Mouse (Mus musculus): ENCODE measurements around the gene Ext2. TPM values are rescaled to one million over a fixed set of nuclear protein-coding genes. Genes with fewer than 3 reads are reported as not detected.

The Ext2 gene
- polyA plus RNA-seq, 1 experiment: 73.2 TPM

DNA sequence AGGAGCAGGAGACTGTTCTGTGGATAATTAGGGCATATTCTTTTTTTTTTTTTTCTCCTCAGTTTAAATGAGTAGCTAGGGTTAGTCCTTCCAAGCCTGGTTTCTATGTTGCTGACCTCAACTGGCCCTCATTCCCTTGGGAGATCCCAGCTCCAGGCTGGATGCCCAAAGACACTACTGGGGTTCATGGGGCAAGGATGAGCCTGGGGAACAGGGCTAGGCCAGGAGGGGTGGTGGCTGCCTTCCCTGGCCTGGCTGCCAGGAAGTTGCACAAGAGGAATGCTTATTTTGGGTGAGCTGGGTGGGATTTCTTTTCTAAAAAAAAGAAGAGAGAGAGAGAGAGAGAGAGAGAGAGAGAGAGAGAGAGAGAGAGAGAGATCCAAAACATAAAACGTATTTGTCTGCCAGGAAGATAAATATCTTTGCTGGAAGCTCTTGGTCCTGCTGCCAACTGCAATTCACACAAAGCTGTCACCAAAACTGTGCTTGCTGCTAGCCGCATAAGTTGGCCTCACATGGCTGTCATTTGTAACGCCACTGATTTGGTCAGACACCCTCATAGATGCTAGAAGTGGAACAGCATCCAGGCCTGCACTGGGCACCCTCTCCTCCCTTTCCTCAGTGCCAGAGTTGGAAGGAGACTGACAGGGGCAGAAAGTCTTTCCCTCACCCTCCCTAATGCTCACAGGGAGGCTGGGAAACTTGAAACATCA is 156.1 kb downstream of the Ext2 start:
- no peaks in the 10 kb centered on the region for H3K79me2 ChIP-seq (ENCODE audit: control insufficient read depth, insufficient read depth)
- peaks cover 34% of the 10 kb centered on the region for H3K27me3 ChIP-seq (ENCODE audit: control insufficient read depth, insufficient read depth, insufficient read length)
- H3K4me3 ChIP-seq (ENCODE audit: insufficient read depth, poor library complexity, severe bottlenecking): no peak overlapping the region
- no peak overlapping the region for H3ac ChIP-seq (ENCODE audit: control insufficient read depth, insufficient read length, low read depth)
- H3K79me3 ChIP-seq (ENCODE audit: low read depth): no peaks in the 10 kb centered on the region
- H3K36me3 ChIP-seq (ENCODE audit: control insufficient read depth, insufficient read depth): no peaks in the 10 kb centered on the region
- TF ChIP-seq CEBPB (IDR thresholded peaks at IDR 0.05; ENCODE audit: low read depth) (no peak), FOSL1 (IDR thresholded peaks at IDR 0.05; ENCODE audit: insufficient read depth, low read length, poor library complexity, severe bottlenecking) (no peak), CTCF (IDR thresholded peaks at IDR 0.05; ENCODE audit: control insufficient read depth, insufficient read depth, insufficient read length) (no peak), USF1 (IDR thresholded peaks at IDR 0.05; ENCODE audit: low read depth) (no peak), MYOG (IDR thresholded peaks at IDR 0.05; ENCODE audit: control insufficient read depth, extremely low read depth, insufficient read length) (no peak), MYOD1 (IDR thresholded peaks at IDR 0.05; ENCODE audit: control insufficient read depth, insufficient read length, low read depth) (no peak), MAX (IDR thresholded peaks at IDR 0.05) (no peak)

DNA sequence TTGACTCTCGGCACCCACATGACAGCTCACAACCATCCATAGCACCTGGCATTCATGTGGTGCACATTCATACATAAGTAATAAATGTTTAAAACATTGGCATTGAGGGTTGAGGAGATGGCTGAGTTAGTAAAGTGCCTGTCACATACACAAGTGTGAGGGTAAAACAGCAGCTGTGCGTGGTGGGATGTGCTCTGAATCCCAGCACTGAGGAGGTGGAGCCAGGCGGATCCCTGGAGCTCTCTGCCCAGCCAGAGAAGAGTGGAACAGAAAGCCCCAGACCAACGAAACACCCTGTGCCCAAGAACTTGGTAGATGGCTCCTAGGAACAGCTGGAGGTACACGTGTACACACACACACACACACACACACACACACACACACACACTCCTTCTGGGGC is 156.9 kb downstream of the Ext2 start:
- Histone ChIP-seq H3K27me3 (ENCODE audit: control insufficient read depth, insufficient read depth, insufficient read length) (peaks cover 28% of the 10 kb centered on the region), H3K36me3 (ENCODE audit: control insufficient read depth, insufficient read depth) (no peaks in the 10 kb centered on the region), H3K79me3 (ENCODE audit: low read depth) (no peaks in the 10 kb centered on the region), H3K79me2 (ENCODE audit: control insufficient read depth, insufficient read depth) (no peaks in the 10 kb centered on the region), H3K4me3 (ENCODE audit: insufficient read depth, poor library complexity, severe bottlenecking) (no peak overlapping the region), H3ac (ENCODE audit: control insufficient read depth, insufficient read length, low read depth) (no peak overlapping the region)
- no peak for TF ChIP-seq CTCF (IDR thresholded peaks at IDR 0.05; ENCODE audit: control insufficient read depth, insufficient read depth, insufficient read length)
- no peak for TF ChIP-seq MAX (IDR thresholded peaks at IDR 0.05)
- no peak for TF ChIP-seq MYOD1 (IDR thresholded peaks at IDR 0.05; ENCODE audit: control insufficient read depth, insufficient read length, low read depth)
- no peak for TF ChIP-seq USF1 (IDR thresholded peaks at IDR 0.05; ENCODE audit: low read depth)
- no peak for TF ChIP-seq FOSL1 (IDR thresholded peaks at IDR 0.05; ENCODE audit: insufficient read depth, low read length, poor library complexity, severe bottlenecking)
- no peak for TF ChIP-seq MYOG (IDR thresholded peaks at IDR 0.05; ENCODE audit: control insufficient read depth, extremely low read depth, insufficient read length)
- no peak for TF ChIP-seq CEBPB (IDR thresholded peaks at IDR 0.05; ENCODE audit: low read depth)

DNA sequence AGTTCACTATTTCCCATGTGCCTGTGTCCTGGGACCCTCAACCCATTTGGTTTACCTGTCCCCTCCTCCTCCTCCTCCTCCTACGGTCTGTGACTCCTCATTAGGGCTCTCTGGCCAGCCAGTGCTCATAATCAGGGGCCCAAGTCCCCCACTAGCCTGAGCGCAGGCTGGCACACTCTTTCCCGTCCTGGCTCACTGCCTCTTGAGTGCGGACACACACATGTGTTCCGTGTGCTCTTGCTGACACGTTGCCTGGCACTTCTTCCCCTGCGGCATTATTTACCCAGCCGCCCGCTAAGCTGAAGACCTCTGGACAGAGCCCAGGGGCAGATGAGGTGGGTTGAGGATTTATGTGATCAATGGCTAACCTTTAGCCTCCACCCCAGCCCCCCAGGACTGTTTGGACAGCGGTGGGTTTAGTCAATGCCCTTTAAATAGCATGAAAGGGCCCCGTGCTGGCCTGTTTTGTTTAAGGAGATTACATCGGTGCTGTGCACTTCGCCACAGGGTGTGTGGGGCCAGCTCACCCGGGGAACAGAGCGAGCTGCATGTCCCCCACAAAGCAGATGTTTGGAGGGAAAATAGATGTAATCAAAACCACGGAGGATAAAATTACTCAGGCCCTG is 160.0 kb downstream of the Ext2 start:
- no peak overlapping the region for H3K4me3 ChIP-seq (ENCODE audit: insufficient read depth, poor library complexity, severe bottlenecking)
- TF ChIP-seq USF1 (IDR thresholded peaks at IDR 0.05; ENCODE audit: low read depth) (no peak), MYOD1 (IDR thresholded peaks at IDR 0.05; ENCODE audit: control insufficient read depth, insufficient read length, low read depth) (no peak), MAX (IDR thresholded peaks at IDR 0.05) (no peak), CEBPB (IDR thresholded peaks at IDR 0.05; ENCODE audit: low read depth) (no peak), MYOG (IDR thresholded peaks at IDR 0.05; ENCODE audit: control insufficient read depth, extremely low read depth, insufficient read length) (no peak), CTCF (IDR thresholded peaks at IDR 0.05; ENCODE audit: control insufficient read depth, insufficient read depth, insufficient read length) (no peak), FOSL1 (IDR thresholded peaks at IDR 0.05; ENCODE audit: insufficient read depth, low read length, poor library complexity, severe bottlenecking) (no peak)
- H3K27me3 ChIP-seq (ENCODE audit: control insufficient read depth, insufficient read depth, insufficient read length): peaks cover 24% of the 10 kb centered on the region
- no peaks in the 10 kb centered on the region for H3K79me3 ChIP-seq (ENCODE audit: low read depth)
- no peak overlapping the region for H3ac ChIP-seq (ENCODE audit: control insufficient read depth, insufficient read length, low read depth)
- no peaks in the 10 kb centered on the region for H3K79me2 ChIP-seq (ENCODE audit: control insufficient read depth, insufficient read depth)
- H3K36me3 ChIP-seq (ENCODE audit: control insufficient read depth, insufficient read depth): no peaks in the 10 kb centered on the region

DNA sequence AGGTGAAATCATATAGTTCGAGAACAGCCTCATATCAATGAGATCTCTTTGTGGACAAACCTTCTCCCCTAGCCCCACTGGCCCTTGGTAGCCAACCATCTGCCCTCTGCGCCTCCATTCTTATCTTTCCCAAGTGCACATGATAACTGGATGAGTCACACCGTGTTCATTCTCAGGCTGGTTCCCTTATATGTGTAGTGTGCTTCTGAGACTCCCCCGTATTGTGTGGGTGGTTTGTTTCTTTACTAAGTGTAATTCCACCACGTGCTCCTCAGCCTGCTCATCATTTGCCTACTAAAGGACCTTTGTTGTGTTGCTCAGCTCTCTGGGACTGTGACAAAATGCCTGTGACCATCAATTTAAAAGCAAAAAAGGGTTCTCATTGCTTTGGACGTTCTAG is 161.3 kb downstream of the Ext2 start:
- no peaks in the 10 kb centered on the region for H3K79me3 ChIP-seq (ENCODE audit: low read depth)
- TF ChIP-seq CEBPB (IDR thresholded peaks at IDR 0.05; ENCODE audit: low read depth) (no peak), USF1 (IDR thresholded peaks at IDR 0.05; ENCODE audit: low read depth) (peak; percentile 43)
- no peaks in the 10 kb centered on the region for H3K79me2 ChIP-seq (ENCODE audit: control insufficient read depth, insufficient read depth)
- H3ac ChIP-seq (ENCODE audit: control insufficient read depth, insufficient read length, low read depth): no peak overlapping the region
- H3K36me3 ChIP-seq (ENCODE audit: control insufficient read depth, insufficient read depth): no peaks in the 10 kb centered on the region
- H3K27me3 ChIP-seq (ENCODE audit: control insufficient read depth, insufficient read depth, insufficient read length): peaks cover 30% of the 10 kb centered on the region
- H3K4me3 ChIP-seq (ENCODE audit: insufficient read depth, poor library complexity, severe bottlenecking): no peak overlapping the region

DNA sequence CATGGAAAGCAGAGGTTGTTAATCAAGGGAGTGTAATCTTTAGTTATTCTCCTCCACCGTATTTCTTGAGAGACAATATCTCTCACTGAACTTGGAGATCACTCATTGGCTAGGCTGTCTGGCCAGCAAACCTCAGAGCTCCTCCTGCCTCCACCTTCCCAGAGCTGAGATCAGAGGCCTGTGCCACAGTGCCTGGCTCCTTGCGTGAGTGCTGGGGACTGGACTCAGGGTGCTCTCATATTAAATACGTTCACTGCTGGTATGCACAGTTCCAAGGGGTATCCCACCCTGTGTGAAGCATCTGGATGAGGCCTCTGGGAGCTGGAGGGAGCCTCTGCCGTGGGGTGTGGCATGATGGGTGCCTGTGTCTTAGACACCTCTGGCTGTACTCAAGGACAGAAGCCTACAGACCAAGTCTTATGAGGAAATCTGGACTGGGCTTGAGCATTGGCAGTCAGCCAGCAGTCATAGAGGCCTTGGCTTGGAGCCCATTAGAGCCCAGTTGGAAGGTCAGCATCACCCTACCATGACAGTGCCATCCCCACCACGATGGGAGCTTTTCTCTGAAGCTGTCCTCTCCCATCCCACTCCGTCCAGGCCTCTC is 162.6 kb downstream of the Ext2 start:
- no peaks in the 10 kb centered on the region for H3K79me2 ChIP-seq (ENCODE audit: control insufficient read depth, insufficient read depth)
- H3K4me3 ChIP-seq (ENCODE audit: insufficient read depth, poor library complexity, severe bottlenecking): no peak overlapping the region
- no peak overlapping the region for H3ac ChIP-seq (ENCODE audit: control insufficient read depth, insufficient read length, low read depth)
- peaks cover 38% of the 10 kb centered on the region for H3K27me3 ChIP-seq (ENCODE audit: control insufficient read depth, insufficient read depth, insufficient read length)
- TF ChIP-seq FOSL1 (IDR thresholded peaks at IDR 0.05; ENCODE audit: insufficient read depth, low read length, poor library complexity, severe bottlenecking) (no peak), USF1 (IDR thresholded peaks at IDR 0.05; ENCODE audit: low read depth) (no peak), MYOG (IDR thresholded peaks at IDR 0.05; ENCODE audit: control insufficient read depth, extremely low read depth, insufficient read length) (no peak), CEBPB (IDR thresholded peaks at IDR 0.05; ENCODE audit: low read depth) (no peak), CTCF (IDR thresholded peaks at IDR 0.05; ENCODE audit: control insufficient read depth, insufficient read depth, insufficient read length) (no peak), MAX (IDR thresholded peaks at IDR 0.05) (no peak), MYOD1 (IDR thresholded peaks at IDR 0.05; ENCODE audit: control insufficient read depth, insufficient read length, low read depth) (no peak)
- no peaks in the 10 kb centered on the region for H3K36me3 ChIP-seq (ENCODE audit: control insufficient read depth, insufficient read depth)
- H3K79me3 ChIP-seq (ENCODE audit: low read depth): no peaks in the 10 kb centered on the region

Data from C2C12 (cell line).